Mouse (Mus musculus) natural killer cell, adult 2 months (primary cell): ENCODE results near the gene Cpeb4.
"Not testable (repeated sequence)": the region's sequence is repeated elsewhere in the genome, so short reads cannot be mapped to it uniquely, and the experiment has no call there.

Experiments
- DNase-seq, 2 experiments: peaks; one replicate each; pipeline ENCODE4 v3.0.0; 2022; ENCODE audit warnings: low spot score in 2 of 2

The Cpeb4 gene

GRCm38 (mm10) chr11:31974826-31975225, 102.8 kb downstream of the Cpeb4 start:
- DNase-seq: no peak

DNA sequence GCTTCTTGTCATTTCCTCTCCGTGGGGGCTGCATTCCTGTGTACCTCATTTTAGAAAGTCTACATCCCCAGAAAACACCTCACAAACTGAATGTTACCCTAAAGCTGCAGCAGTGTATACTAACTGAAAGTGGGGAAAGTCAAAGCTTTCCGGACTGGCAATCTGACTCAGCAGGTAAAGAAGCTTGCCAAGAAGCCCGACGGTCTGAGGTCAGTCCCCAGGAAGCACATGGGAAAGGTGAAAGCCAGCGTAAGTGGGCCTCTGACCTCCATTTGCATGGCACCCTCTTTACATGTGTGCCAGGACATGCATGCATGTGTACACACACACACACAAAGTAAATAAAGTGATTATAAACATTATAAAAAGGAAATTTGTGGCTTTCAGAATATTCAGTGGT, 103.7 kb downstream of the Cpeb4 start:
- DNase-seq: no peak

DNA sequence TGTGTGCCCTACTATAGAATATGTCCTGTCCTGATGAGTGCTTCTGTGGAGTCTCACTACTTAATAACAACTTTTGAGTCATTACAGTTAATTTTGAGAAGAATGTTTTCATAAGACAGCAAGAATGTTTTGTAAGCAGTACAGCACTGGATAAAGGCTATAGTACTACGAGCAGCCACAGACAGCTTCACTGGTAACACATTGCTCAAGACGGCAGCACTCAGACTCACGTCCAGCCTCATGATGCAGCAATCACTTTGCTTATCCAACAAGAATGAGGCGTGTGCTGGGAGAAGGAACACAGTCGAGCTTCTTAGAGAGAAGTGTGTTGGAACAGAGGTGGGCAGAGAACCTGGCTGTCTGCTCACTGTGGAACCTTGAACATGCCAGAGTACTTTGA, 104.1 kb downstream of the Cpeb4 start:
- DNase-seq: no peak

DNA sequence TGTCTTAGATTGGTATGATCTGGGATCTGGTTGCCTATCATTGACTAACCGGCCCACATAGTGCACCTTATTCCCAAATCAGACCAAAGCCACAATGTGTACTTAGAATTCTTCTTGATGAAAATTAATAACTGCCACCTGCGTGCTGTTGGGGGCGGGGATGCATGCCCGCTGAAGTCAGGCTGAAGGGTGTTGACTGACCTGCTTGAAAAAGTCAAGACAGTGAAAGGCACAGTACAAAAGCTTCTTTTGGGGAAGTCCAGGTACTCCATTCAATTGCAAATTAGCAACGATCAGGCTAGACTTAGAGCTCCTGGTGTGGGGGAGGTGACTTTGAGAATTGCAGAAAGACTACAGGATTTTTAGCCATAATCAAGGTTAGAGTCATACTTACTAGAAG, 108.1 kb downstream of the Cpeb4 start:
- not testable (repeated sequence) for DNase-seq

GRCm38 (mm10) chr11:31981830-31982229, 109.8 kb downstream of the Cpeb4 start:
- DNase-seq: no peak

DNA sequence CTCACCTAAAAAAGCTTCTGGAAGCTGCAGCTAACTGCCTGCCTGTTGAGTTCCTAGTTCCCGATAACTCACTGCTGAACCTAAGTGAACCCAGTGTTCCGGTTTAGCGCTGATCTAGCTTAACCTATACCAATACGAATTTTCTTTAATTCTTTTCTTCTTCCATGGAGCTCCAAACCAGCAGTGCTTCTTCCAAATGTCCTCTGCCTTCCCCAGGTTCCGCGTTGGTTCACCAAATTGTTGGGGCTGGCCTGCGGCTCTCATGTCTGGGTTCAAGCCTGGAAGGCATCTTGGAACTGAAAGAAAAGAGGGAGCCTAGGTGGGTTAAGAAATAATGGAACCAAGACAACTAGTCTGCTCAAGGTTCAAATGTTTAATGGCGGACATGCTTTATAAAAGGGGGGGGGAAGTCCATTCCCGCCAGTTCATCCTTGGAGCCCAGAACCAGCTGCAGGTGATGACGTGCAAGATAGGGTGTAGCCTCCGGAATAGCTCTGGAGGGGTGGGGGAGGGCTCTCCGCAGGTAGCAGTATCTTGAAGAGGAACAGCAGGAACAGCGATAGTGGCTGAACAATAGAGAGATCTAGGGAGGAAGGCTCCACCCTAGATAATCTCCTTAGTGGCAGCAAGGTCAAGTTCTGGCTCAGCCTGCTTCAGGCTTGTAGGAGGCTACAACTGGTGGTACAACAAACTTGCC, 110.4 kb downstream of the Cpeb4 start:
- not testable (repeated sequence) for DNase-seq

- DNase-seq: no peak
Measured at GRCm38 (mm10) chr11:31983249-31983648, 111.2 kb downstream of the Cpeb4 start.

GRCm38 (mm10) chr11:31984786-31985185, 112.8 kb downstream of the Cpeb4 start:
- DNase-seq: no peak
